Mouse (Mus musculus): ENCODE results near the gene Lzts3. TPM values are rescaled to one million over a fixed set of nuclear protein-coding genes. Genes with fewer than 3 reads are reported as not detected.
"Not testable (repeated sequence)": the region's sequence is repeated elsewhere in the genome, so short reads cannot be mapped to it uniquely, and the experiment has no call there.

The Lzts3 gene
- polyA plus RNA-seq, 1 experiment from 2014 or later: 7.2 TPM

DNA sequence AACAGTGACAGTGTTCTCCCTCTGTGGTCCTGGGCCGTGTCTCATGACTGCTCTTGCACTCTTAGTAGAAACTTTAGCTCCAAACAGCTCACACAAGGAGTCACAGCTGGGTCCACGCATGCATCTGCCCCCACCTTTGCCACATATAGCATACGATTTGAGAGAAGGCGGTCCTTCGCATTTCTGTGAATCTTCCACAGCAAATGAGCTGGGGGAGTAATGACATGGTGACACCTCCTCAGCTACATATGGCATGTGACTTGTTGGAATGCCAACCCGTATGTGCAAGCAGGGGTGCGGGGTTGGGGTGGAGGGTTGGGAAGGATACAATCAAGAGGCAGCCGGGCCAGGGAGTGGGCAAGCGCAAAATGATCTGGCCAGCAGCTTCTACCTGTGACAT is 13.9 kb upstream of the Lzts3 start:
- H3K27ac ChIP-seq: no peak overlapping the region
- H3K4me1 ChIP-seq: no peaks in the 10 kb centered on the region
- H3K9ac ChIP-seq: no peak overlapping the region
- peaks cover 91% of the 10 kb centered on the region for H3K36me3 ChIP-seq (replicated peaks)
- H3K9me3 ChIP-seq: no peaks in the 10 kb centered on the region
- WGBS: 93% methylated on average over 9 of the region's 9 CpGs
- H3K27me3 ChIP-seq: no peaks in the 10 kb centered on the region
- no peak overlapping the region for H3K4me3 ChIP-seq (replicated peaks)
- no peak for ATAC-seq (ENCODE audit: low FRiP score)
- no peak overlapping the region for H3K4me2 ChIP-seq

DNA sequence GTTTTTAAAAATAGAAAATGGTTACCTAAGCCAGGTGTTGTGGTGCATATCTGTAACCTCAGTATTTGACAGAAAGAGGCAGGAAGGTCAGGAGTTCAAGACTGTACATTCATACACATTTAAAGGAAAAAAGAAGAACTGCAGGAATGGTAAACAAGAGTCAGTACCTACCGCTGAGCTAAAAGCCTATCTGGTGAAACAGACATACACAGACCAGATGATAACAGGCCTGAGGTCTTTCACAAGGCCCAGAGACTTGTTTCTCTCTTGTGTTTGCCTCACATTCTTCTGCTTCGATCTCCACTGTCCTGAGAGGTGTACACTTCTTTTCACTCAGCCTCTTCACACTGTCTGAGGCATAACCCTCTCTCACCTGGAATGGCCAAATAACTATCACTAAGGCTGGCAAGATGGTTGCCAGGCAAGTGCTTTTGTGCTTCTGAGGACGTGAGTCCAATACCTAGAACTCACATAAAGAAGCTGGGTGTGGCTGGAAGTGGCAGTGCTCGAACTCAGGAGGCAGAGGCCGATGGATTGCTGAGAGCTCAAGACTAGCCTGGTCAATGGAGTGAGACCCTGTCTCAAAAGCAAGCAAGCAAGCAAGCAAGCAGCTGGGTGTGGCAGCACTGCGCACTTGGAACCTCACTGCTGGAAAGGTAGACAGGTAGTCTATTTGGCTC is 13.2 kb upstream of the Lzts3 start:
- WGBS: 89% methylated on average over 6 of the region's 6 CpGs
- no peak overlapping the region for H3K27ac ChIP-seq
- H3K9ac ChIP-seq: no peak overlapping the region
- no peaks in the 10 kb centered on the region for H3K4me1 ChIP-seq
- H3K36me3 ChIP-seq (replicated peaks): peaks cover 86% of the 10 kb centered on the region
- H3K4me2 ChIP-seq: no peak overlapping the region
- H3K9me3 ChIP-seq: no peaks in the 10 kb centered on the region
- no peaks in the 10 kb centered on the region for H3K27me3 ChIP-seq
- no peak for ATAC-seq (ENCODE audit: low FRiP score)
- H3K4me3 ChIP-seq (replicated peaks): no peak overlapping the region

DNA sequence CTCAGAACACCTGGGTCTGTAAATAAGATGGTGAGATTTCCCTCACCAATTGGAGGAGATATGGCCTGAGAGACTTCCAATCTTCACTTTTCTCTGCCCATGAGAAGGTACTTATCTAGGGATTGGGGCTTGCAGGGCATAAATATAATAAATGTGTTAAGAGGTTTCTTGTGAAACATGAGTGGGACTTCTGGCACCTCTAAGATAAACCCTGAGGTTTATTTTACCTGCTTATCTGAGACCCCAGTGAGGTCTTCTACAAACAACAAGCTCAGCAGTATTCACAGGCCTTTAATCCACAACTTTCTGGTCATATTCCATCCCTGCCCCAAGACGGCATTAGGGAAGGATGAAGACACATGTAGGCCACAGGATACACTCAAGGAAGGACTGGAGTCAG is 11.2 kb upstream of the Lzts3 start:
- no peak overlapping the region for H3K4me3 ChIP-seq (replicated peaks)
- ATAC-seq (ENCODE audit: low FRiP score): no peak
- H3K9me3 ChIP-seq: no peaks in the 10 kb centered on the region
- no peak overlapping the region for H3K4me2 ChIP-seq
- peaks cover 75% of the 10 kb centered on the region for H3K36me3 ChIP-seq (replicated peaks)
- H3K9ac ChIP-seq: no peak overlapping the region
- H3K27ac ChIP-seq: no peak overlapping the region
- H3K4me1 ChIP-seq: no peaks in the 10 kb centered on the region
- no peaks in the 10 kb centered on the region for H3K27me3 ChIP-seq
- 91% methylated on average over 1 of the region's 1 CpGs for WGBS

DNA sequence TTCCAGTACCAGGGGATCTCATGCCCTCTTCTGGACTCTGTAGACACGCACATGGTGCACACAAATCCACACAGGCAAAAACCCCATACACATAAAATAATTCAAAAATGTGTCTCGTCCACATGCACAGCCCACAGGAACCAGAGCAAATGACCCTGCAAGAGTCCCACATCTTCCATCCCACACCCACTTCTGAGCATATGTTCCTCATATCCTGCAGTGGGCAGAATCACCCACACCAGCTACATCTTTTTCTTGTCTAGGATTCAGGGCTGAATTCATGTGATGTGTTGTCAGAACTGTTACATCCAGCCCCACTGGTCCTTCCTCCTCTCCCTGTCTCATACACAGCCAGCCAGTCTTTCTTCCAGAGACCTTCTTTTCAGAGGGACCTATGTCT is 10.7 kb upstream of the Lzts3 start:
- Histone ChIP-seq H3K4me2 (no peak overlapping the region), H3K27me3 (no peaks in the 10 kb centered on the region), H3K4me1 (no peaks in the 10 kb centered on the region), H3K4me3 (replicated peaks) (no peak overlapping the region), H3K27ac (no peak overlapping the region), H3K9ac (no peak overlapping the region), H3K36me3 (replicated peaks) (peaks cover 70% of the 10 kb centered on the region), H3K9me3 (no peaks in the 10 kb centered on the region)
- 90% methylated on average over 2 of the region's 2 CpGs for WGBS
- ATAC-seq (ENCODE audit: low FRiP score): no peak

DNA sequence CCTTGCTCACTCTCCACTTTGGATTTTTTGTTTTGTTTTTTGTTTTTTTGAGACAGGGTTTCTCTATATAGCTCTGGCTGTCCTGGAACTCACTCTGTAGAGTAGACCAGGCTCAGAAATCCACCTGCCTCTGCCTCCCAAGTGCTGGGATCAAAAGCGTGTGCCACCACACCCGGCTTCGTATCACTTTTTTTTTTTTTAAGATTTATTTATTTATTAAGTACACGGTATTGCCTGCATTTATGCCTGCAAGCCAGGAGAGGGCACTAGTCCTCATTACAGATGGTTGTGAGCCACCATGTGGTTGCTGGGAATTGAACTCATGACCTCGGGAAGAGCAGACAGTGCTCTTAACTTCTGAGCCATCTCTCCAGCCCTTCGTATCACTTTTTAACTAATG is 6.4 kb upstream of the Lzts3 start:
- not testable (repeated sequence) for ATAC-seq (ENCODE audit: low FRiP score); H3K27ac ChIP-seq; H3K4me3 ChIP-seq (replicated peaks); H3K9ac ChIP-seq; H3K27me3 ChIP-seq; H3K4me1 ChIP-seq; H3K9me3 ChIP-seq; H3K4me2 ChIP-seq
- H3K36me3 ChIP-seq (replicated peaks): peaks cover 29% of the 10 kb centered on the region
- WGBS: 85% methylated on average over 6 of the region's 6 CpGs

DNA sequence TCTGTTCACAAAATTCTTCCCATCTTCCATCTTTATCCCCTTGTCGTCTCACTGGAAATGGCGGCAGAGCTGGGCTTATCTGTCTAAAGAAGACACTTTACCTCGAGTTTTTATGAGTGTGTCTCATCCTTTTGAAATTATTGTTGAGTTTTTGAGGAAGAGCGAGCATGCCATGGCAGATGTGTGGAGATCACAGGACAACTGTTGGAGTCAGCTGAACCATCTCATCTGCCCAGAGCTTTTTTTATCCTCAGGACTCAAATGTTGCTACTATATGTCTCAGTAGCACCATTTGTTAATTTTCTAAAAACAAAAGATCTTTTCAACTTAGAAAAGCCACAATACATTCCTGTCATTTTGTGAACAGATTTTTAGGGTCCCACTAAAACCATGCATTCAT is 2.6 kb upstream of the Lzts3 start:
- Histone ChIP-seq H3K27ac (no peak overlapping the region), H3K4me1 (peaks cover 17% of the 10 kb centered on the region), H3K4me2 (no peak overlapping the region), H3K4me3 (replicated peaks) (no peak overlapping the region), H3K9me3 (no peaks in the 10 kb centered on the region), H3K36me3 (replicated peaks) (peaks cover 1% of the 10 kb centered on the region; the same call in 1 of the 2 replicates), H3K9ac (no peak overlapping the region), H3K27me3 (peaks cover 10% of the 10 kb centered on the region)
- no peak for ATAC-seq (ENCODE audit: low FRiP score)
- 86% methylated on average over 4 of the region's 4 CpGs for WGBS

DNA sequence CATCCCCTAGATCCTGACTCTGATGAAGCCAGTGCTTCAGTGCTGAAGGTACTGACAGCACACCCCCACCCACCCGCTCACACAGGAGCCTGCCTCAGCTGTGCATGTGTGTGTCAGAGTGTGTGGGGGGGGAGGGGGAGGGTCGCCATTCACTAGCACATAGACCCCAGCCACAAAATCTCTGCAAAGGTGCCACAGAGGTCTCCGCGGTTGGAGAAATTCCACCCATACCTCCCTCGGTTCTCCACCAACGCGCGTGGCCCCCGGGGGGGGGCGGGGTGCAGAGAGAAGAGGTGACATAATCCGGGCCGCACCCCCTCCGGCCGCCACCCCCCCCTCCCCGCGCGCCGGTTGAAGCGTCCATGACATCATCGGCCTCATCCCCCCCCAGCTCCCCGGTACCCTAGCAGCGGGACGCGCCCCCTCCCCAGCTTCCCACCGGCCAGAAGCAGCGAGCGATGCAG is 374 bp downstream of the Lzts3 start:
- Histone ChIP-seq H3K9me3 (no peaks in the 10 kb centered on the region), H3K4me1 (peaks cover 17% of the 10 kb centered on the region), H3K9ac (peak overlapping the region; percentile 83), H3K27me3 (peaks cover 33% of the 10 kb centered on the region), H3K4me2 (peak overlapping the region; percentile 95), H3K27ac (peak overlapping the region; percentile 66; the same call in 1 of the 2 replicates), H3K4me3 (replicated peaks) (peak overlapping the region; percentile 65), H3K36me3 (replicated peaks) (no peaks in the 10 kb centered on the region)
- under 1% methylated on average over 23 of the region's 27 CpGs for WGBS
- ATAC-seq (ENCODE audit: low FRiP score): peak; percentile 76

DNA sequence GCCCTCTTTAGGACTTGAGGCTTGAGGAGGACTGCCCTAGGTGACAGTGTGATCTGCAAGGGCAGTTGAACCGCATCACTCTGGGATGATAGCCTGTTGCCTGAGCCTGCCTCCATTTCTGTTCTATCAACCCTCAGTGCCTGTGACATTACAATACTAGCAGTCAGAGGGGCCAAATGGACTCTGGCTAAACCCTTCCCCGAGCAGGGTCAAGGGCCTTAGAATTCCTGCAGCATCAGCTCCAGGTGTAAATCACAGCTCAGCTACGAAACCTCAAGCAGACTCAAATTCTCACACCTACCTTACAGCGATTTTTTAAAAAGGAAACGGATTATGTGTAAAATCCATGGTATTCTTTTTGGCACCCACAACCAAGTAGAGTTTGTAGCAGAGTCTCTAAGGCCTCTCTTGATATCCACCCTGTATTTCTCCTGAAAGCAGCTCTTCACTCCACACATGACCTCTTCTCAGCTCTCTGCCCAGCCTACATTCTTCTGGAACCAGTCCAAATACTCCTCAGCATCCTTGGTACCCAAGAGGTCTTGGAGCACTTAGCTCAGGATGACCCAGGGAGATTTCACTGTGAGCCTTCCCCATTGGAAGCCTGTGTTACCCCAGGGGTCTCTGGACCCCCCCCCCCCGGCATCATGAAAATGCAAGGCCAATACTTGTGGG is 1.1 kb downstream of the Lzts3 start:
- Histone ChIP-seq H3K9me3 (no peaks in the 10 kb centered on the region), H3K27ac (no peak overlapping the region), H3K4me1 (peaks cover 17% of the 10 kb centered on the region), H3K4me3 (replicated peaks) (peak overlapping the region; percentile 65), H3K27me3 (peaks cover 40% of the 10 kb centered on the region), H3K9ac (no peak overlapping the region), H3K36me3 (replicated peaks) (no peaks in the 10 kb centered on the region), H3K4me2 (peak overlapping the region; percentile 95)
- 72% methylated on average over 6 of the region's 6 CpGs for WGBS
- ATAC-seq (ENCODE audit: low FRiP score): no peak

DNA sequence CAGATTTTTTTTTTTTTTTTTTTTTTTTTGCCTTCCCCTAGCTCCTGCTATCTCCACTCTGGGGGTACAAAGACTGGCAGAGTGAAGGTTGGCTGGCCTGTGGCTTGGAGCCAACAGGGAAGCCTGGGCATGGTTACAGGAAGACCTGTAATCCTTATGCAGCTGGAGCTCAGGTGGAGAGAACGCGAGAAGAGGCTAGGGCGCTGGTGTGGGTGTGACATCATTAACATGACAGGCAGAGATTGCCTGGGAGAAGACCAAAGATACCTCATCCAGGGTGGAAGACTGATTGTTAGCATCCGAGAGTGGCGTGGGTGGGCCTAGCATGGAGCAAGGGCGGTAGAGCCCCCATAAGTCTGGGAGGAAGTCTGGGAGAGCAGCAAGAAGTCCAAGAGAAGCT is 3.3 kb downstream of the Lzts3 start:
- H3K9me3 ChIP-seq: no peaks in the 10 kb centered on the region
- no peak overlapping the region for H3K4me3 ChIP-seq (replicated peaks)
- no peak overlapping the region for H3K4me2 ChIP-seq
- H3K4me1 ChIP-seq: peaks cover 36% of the 10 kb centered on the region
- no peak for ATAC-seq (ENCODE audit: low FRiP score)
- 82% methylated on average over 6 of the region's 6 CpGs for WGBS
- H3K9ac ChIP-seq: no peak overlapping the region
- peaks cover 62% of the 10 kb centered on the region for H3K27me3 ChIP-seq
- no peak overlapping the region for H3K27ac ChIP-seq
- no peaks in the 10 kb centered on the region for H3K36me3 ChIP-seq (replicated peaks)

DNA sequence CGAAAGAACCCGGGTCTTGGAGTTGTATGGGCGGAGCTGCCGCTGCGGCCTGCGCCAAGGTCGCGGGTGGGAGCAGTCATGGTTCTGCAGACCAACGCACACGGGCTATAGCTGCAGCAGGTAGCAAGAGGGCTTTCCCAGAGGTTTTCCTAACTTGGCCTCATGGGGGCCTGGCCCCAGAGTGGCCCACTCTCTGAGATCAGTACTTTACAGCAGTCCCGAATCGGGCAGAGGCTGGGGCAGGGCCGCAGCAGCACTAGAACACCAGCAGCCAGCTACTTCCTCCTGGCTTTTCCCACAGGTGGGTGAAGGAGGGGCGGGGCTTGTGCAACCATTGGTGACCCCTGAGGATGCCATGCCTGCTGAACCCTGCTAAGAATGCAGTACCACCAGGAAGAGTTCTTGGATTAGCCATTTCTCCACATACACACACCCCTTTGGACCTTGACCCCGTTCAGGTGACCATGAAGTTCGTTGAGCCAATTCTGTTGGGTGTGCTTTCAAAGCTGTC is 4.4 kb downstream of the Lzts3 start:
- Histone ChIP-seq H3K27me3 (peaks cover 74% of the 10 kb centered on the region), H3K4me2 (no peak overlapping the region), H3K9me3 (no peaks in the 10 kb centered on the region), H3K27ac (no peak overlapping the region), H3K9ac (no peak overlapping the region), H3K36me3 (replicated peaks) (no peaks in the 10 kb centered on the region), H3K4me3 (replicated peaks) (no peak overlapping the region), H3K4me1 (peaks cover 46% of the 10 kb centered on the region)
- no peak for ATAC-seq (ENCODE audit: low FRiP score)
- 34% methylated on average over 16 of the region's 16 CpGs for WGBS

DNA sequence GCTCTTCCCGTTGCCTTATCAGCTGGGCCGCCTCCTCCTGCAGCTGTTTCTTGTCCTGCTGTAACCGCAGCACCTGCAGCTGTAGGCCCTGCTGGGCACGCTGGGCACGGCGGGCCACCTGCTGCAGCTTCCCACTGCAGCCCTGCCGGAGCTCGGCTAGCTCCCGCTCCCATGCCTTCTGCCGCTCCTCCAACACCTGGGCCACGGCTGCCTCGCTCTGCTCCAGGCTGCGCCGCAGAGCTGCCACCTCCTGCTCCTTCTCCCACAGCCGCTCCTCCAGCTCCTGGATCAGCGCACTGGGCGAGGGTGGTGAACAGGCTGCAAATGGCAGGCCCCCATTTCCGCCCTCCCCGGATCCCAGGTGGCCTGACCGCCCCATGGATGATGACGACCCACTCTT is 6.8 kb downstream of the Lzts3 start:
- peaks cover 72% of the 10 kb centered on the region for H3K27me3 ChIP-seq
- H3K27ac ChIP-seq: no peak overlapping the region
- no peaks in the 10 kb centered on the region for H3K36me3 ChIP-seq (replicated peaks)
- peaks cover 40% of the 10 kb centered on the region for H3K4me1 ChIP-seq
- H3K4me2 ChIP-seq: peak overlapping the region; percentile 59; the same call in 1 of the 2 replicates
- H3K4me3 ChIP-seq (replicated peaks): no peak overlapping the region
- ATAC-seq (ENCODE audit: low FRiP score): no peak
- 19% methylated on average over 21 of the region's 21 CpGs for WGBS
- no peak overlapping the region; the same call in 1 of the 2 replicates for H3K9ac ChIP-seq
- H3K9me3 ChIP-seq: no peaks in the 10 kb centered on the region

DNA sequence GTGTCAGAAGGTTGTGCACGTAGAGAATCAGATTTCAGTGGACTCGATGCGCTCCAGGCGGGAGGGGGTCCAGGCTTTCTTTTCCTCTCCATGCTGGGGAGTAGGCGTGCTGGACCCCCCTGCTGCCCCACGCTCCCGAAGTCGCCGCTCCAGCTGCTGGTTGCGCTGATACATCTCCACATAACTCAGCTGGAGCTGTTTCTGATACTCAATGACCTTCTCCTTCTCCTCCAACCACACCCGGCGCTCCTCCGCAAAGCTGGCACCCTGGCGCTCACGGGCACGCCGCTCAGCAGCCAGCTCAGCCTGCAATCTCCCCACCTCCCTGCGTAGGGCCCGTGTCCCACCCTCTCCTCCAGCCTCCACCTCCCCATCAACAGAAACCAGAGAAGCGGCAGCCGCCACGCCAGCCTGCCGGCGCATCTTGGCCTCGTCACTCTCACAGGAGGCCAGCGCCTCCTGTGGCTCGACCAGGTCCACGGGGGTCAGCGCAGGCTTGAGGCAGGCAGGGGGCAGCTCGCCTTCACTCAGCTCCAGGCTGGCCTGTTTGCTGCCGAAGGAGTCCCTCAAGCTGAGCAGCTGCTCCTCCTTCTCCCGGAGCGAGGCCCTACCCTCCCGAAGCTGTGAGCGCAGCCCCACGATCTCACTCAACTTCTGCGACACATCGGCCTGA is 7.7 kb downstream of the Lzts3 start:
- peaks cover 67% of the 10 kb centered on the region for H3K27me3 ChIP-seq
- peaks cover 43% of the 10 kb centered on the region for H3K4me1 ChIP-seq
- H3K9ac ChIP-seq: peak overlapping the region; percentile 36; the same call in 1 of the 2 replicates
- no peaks in the 10 kb centered on the region for H3K9me3 ChIP-seq
- no peak overlapping the region for H3K27ac ChIP-seq
- peak; percentile 52 for ATAC-seq (ENCODE audit: low FRiP score)
- no peaks in the 10 kb centered on the region for H3K36me3 ChIP-seq (replicated peaks)
- H3K4me2 ChIP-seq: peak overlapping the region; percentile 59
- H3K4me3 ChIP-seq (replicated peaks): peak overlapping the region; percentile 23
- 3% methylated on average over 38 of the region's 38 CpGs for WGBS

Data from forebrain, embryonic 12.5 days (tissue).